Mouse (Mus musculus): ENCODE measurements around the gene Map2. TPM values are rescaled to one million over a fixed set of nuclear protein-coding genes. Genes with fewer than 3 reads are reported as not detected.

The Map2 gene
- polyA plus RNA-seq, 1 experiment from 2014 or later: 355 TPM

DNA sequence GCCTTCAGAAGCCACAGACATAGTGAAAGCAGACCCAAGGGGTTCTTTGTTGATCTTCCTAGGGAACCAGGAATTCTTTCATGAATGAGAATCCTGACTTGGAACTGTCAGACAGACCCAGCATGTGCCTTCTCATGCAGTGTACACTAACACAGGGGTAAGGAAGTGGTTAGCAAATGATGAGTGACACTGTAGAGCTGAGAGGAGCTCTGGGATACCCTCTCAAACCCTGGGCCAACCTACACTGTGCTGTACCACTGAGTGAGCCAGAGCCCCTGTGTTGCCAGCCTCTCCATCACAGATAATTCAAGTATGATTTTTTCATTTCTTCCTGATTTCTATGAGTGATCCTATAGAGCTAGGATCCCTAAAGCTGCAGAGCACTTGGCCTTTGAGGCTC lies 255.9 kb downstream of the Map2 start:
- Histone ChIP-seq H3K9me3 (no peaks in the 10 kb centered on the region), H3K27me3 (replicated peaks) (no peaks in the 10 kb centered on the region), H3K4me1 (no peaks in the 10 kb centered on the region), H3K4me2 (replicated peaks) (no peak overlapping the region), H3K9ac (no peak overlapping the region), H3K36me3 (peaks cover 38% of the 10 kb centered on the region), H3K4me3 (no peak overlapping the region), H3K27ac (no peak overlapping the region)
- ATAC-seq (ENCODE audit: low FRiP score, low read depth): no peak

DNA sequence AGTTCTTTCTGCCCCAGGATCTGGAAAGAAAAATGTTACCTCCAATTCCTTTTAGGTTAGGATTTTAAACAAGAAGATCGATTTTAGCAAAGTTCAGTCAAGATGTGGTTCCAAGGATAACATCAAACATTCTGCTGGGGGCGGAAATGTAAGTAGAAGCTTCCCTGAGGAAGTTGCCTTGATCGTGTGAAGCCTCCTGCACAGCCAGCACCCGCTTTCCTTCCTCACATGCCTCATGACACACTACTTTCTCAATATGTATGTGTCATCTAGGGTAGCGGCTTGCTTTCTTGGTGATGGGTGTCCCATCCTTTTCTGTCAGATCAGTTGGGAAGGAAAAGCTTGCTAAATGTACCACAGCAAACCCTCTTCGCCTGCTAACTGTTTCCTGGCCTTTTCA lies 256.4 kb downstream of the Map2 start:
- no peak overlapping the region for H3K4me2 ChIP-seq (replicated peaks)
- no peak overlapping the region for H3K4me3 ChIP-seq
- no peak overlapping the region for H3K9ac ChIP-seq
- no peaks in the 10 kb centered on the region for H3K9me3 ChIP-seq
- H3K4me1 ChIP-seq: no peaks in the 10 kb centered on the region
- no peaks in the 10 kb centered on the region for H3K27me3 ChIP-seq (replicated peaks)
- H3K36me3 ChIP-seq: peaks cover 35% of the 10 kb centered on the region
- WGBS: 93% methylated on average over 6 of the region's 6 CpGs
- ATAC-seq (ENCODE audit: low FRiP score, low read depth): no peak
- H3K27ac ChIP-seq: no peak overlapping the region

DNA sequence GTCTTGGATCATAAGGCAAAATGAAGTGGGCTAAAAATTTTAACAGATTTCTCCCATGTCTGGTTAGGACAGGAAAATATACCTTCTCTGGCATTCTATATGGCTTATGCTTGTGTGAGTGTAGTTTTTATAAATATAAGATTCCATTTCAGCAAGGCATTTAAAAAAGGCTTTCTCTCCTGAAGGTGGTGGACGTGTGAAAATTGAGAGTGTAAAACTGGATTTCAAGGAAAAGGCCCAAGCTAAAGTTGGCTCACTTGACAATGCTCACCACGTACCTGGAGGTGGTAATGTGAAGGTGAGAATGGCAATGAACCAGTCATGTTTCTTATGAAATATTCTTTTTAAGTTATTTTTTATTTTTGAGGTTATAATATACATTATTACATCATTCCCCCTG lies 263.0 kb downstream of the Map2 start:
- no peaks in the 10 kb centered on the region for H3K27me3 ChIP-seq (replicated peaks)
- no peaks in the 10 kb centered on the region for H3K4me1 ChIP-seq
- no peak overlapping the region for H3K4me2 ChIP-seq (replicated peaks)
- no peak for ATAC-seq (ENCODE audit: low FRiP score, low read depth)
- peaks cover 33% of the 10 kb centered on the region for H3K36me3 ChIP-seq
- H3K9me3 ChIP-seq: no peaks in the 10 kb centered on the region
- H3K4me3 ChIP-seq: no peak overlapping the region
- no peak overlapping the region for H3K9ac ChIP-seq
- H3K27ac ChIP-seq: no peak overlapping the region
- 88% methylated on average over 2 of the region's 2 CpGs for WGBS

DNA sequence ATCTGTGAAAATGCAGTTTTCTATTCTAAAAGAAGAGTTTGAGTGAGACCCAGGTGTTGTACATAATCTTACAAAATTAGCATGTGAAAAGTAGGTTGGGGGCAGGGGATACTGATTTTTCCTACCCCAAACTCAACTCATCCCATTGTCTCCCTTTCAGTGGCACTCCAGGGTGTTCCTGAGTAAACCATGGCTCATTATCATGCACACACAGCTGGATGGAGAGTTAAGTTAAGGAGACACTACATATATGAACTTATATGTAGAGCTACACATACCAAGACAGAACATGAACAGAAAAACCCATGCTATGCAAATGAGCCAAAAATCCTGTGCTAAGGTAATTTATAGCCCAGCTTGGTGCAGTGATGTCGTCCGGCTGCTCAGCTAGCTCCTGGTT lies 267.8 kb downstream of the Map2 start:
- H3K27me3 ChIP-seq (replicated peaks): no peaks in the 10 kb centered on the region
- H3K4me3 ChIP-seq: no peak overlapping the region
- ATAC-seq (ENCODE audit: low FRiP score, low read depth): no peak
- H3K9ac ChIP-seq: no peak overlapping the region
- 41% methylated on average over 2 of the region's 2 CpGs for WGBS
- H3K9me3 ChIP-seq: no peaks in the 10 kb centered on the region
- no peak overlapping the region for H3K4me2 ChIP-seq (replicated peaks)
- H3K27ac ChIP-seq: no peak overlapping the region
- peaks cover 23% of the 10 kb centered on the region for H3K36me3 ChIP-seq
- H3K4me1 ChIP-seq: no peaks in the 10 kb centered on the region

DNA sequence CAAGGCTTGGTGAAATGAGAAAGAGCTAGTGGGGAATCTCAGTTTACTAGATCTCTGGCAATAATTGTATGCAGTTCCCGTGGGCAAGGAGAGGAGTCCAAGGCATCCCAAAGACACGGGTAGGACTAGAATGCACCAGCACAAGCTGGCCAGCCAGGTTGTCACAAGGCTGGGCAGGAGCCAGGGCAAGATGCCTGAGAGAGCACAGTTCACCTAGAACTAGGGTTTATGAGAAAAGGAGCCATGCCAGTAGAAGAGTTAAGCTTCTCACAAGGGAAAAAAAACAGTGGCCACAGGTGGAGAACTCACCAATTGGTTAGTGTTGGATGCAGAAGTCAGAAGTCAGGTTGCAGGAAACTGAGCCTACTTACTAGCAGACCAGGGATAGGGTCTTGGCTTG lies 274.4 kb downstream of the Map2 start:
- H3K27ac ChIP-seq: no peak overlapping the region
- no peaks in the 10 kb centered on the region for H3K27me3 ChIP-seq (replicated peaks)
- no peak for ATAC-seq (ENCODE audit: low FRiP score, low read depth)
- H3K4me3 ChIP-seq: no peak overlapping the region
- no peak overlapping the region for H3K9ac ChIP-seq
- WGBS: 68% methylated on average over 2 of the region's 2 CpGs
- no peaks in the 10 kb centered on the region for H3K9me3 ChIP-seq
- no peaks in the 10 kb centered on the region for H3K36me3 ChIP-seq
- no peaks in the 10 kb centered on the region for H3K4me1 ChIP-seq
- no peak overlapping the region for H3K4me2 ChIP-seq (replicated peaks)

DNA sequence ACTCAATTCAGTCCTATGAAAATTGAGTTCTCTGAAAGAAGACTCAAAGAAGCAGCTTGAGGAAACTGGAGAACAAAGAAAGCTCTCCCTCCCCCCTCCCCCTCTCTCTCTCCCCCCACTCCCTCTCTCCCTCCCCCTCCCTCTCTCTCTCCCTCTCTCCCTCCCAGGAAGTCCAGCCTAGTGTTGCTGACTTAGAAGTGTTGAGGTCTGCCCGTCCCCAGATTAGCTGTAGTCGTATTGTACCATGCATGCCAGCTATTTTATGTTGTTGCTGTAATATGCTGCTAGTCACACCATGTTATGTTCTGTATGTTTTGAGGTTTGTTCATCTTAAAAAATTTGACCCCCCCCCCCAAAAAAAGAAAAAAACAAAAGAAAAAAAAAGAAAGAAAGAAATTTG lies 281.5 kb downstream of the Map2 start:
- 15% methylated on average over 2 of the region's 2 CpGs for WGBS
- Histone ChIP-seq H3K27ac (no peak overlapping the region), H3K4me2 (replicated peaks) (no peak overlapping the region)

DNA sequence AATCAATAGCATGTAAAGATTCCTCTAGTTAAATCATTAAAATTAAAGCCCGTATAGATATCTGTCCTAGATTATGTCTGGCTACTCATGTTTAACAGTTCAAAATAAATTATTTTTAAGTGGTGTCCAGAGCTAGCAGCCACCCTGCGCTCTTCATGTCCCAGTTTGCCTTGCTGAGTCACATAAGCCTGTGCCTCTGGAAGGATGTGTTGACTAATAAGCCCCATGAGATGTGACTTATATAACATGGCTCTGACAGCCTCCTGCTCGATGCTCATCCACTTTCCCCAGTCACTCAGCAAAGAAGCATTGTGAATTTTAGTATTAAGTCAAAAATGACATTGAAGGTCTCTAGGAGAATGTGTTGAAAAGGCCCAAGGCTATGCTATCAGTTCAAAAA lies 282.7 kb downstream of the Map2 start:
- H3K4me2 ChIP-seq (replicated peaks): no peak overlapping the region
- no peak overlapping the region for H3K4me3 ChIP-seq
- H3K27me3 ChIP-seq (replicated peaks): no peaks in the 10 kb centered on the region
- no peak overlapping the region for H3K27ac ChIP-seq
- H3K36me3 ChIP-seq: no peaks in the 10 kb centered on the region
- H3K4me1 ChIP-seq: no peaks in the 10 kb centered on the region
- ATAC-seq (ENCODE audit: low FRiP score, low read depth): no peak
- H3K9ac ChIP-seq: no peak overlapping the region
- H3K9me3 ChIP-seq: no peaks in the 10 kb centered on the region
- WGBS: 71% methylated on average over 3 of the region's 3 CpGs

More for the DNA sequence above, 281.5 kb downstream of the Map2 start:
- ATAC-seq (ENCODE audit: low FRiP score, low read depth): no peak
- no peaks in the 10 kb centered on the region for H3K4me1 ChIP-seq
- H3K9me3 ChIP-seq: no peaks in the 10 kb centered on the region
- no peaks in the 10 kb centered on the region for H3K36me3 ChIP-seq
- no peaks in the 10 kb centered on the region for H3K27me3 ChIP-seq (replicated peaks)
- H3K4me3 ChIP-seq: no peak overlapping the region
- no peak overlapping the region for H3K9ac ChIP-seq

DNA sequence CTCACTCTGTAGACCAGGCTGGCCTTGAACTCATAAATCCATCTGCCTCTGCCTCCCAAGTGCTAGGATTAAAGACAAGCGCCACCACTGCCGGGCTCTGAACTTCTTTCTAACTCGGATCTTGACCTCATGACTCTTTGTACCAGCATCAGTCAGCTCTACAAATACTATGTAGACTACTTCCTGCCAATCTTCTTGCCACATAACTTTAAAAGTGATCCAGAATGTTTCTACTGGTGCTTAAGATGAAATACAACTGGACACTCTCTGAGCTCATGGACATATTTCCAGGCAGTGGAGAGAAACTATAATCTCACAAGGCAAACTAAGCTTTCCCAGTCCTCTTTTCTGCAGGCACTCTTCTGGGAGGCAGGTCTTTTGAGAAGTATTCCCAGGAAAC lies 284.3 kb downstream of the Map2 start:
- no peaks in the 10 kb centered on the region for H3K4me1 ChIP-seq
- ATAC-seq (ENCODE audit: low FRiP score, low read depth): no peak
- H3K36me3 ChIP-seq: no peaks in the 10 kb centered on the region
- H3K4me2 ChIP-seq (replicated peaks): no peak overlapping the region
- no peaks in the 10 kb centered on the region for H3K27me3 ChIP-seq (replicated peaks)
- WGBS: 74% methylated on average over 3 of the region's 3 CpGs
- no peak overlapping the region for H3K27ac ChIP-seq
- H3K9ac ChIP-seq: no peak overlapping the region
- H3K9me3 ChIP-seq: no peaks in the 10 kb centered on the region
- no peak overlapping the region for H3K4me3 ChIP-seq

DNA sequence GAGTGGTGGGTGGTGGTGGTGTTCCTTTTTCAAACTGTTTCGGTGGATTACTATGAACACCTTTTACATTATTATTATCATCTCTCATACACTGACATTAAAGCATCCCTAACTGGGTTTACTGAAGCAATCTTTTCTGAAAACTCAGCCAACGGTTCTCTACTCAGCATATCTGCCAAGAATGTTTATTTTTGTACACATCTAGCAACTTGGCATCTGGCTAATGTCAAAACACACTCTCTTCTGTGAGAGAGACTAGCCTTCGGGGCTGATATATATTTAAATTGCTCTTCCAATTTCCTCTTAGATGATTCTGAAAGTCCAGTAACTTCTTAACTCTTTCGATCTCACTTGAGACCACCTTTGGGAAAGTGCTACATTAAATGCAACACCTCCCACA lies 285.8 kb downstream of the Map2 start:
- no peak for ATAC-seq (ENCODE audit: low FRiP score, low read depth)
- Histone ChIP-seq H3K4me3 (no peak overlapping the region), H3K9me3 (no peaks in the 10 kb centered on the region), H3K27me3 (replicated peaks) (no peaks in the 10 kb centered on the region), H3K36me3 (no peaks in the 10 kb centered on the region), H3K9ac (no peak overlapping the region), H3K27ac (no peak overlapping the region), H3K4me2 (replicated peaks) (no peak overlapping the region), H3K4me1 (no peaks in the 10 kb centered on the region)
- WGBS: 84% methylated on average over 4 of the region's 4 CpGs

DNA sequence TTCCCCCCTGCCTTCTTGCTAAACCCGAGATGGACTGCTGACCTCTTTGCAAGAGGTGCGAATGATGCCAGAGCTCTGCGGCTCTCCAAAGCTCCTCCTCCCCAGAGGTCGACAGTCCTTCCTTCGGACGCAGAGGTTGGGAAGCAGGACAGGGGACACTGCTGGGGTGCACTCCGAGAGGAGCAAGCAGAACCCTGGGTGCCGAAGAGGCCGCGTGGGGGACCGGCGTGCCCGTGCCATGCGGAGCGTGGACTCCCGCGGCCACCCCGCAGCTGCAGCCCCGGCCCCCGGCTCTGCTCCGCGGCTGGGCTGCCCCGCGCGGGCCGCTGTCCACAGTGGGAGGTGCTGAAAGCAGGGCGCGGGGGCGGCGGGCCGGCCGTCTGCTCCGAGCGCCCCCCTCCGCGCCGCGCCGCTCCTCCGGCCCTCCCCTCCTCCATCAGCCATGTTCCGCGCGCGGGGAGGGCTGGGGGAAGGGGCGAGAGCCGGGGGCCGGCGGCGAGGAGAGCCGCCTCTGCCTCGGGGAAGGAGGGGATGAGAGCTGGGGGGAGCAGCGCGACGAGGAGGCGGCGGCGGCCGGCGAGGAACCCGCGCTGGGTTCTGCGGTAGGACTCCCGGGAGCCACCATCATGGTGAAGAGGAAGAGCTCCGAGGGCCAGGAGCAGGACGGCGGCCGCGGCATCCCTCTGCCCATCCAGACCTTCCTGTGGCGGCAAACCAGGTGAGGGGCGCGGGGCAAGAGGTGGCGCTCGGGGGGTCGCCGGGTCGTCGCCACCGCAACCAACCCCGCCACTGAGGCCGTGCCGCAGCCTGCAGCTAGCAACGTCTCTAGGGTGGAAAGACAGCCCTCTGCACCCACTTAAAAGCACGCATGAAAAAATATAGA lies 293.0 kb downstream of the Map2 start, which contains the start of gene Unc80:
Unc80 (plus strand) TSS at position 547 of the 883 bp plus-strand sequence.
- peak; percentile 93 for ATAC-seq (ENCODE audit: low FRiP score, low read depth)
- H3K4me1 ChIP-seq: no peaks in the 10 kb centered on the region
- H3K36me3 ChIP-seq: no peaks in the 10 kb centered on the region
- H3K4me2 ChIP-seq (replicated peaks): peak within 1 kb of the TSS; percentile 89
- peak within 1 kb of the TSS; percentile 76 for H3K4me3 ChIP-seq
- H3K27ac ChIP-seq: no peak within 1 kb of the TSS
- no peaks in the 10 kb centered on the region for H3K9me3 ChIP-seq
- peak within 1 kb of the TSS; percentile 79 for H3K9ac ChIP-seq
- no peaks in the 10 kb centered on the region for H3K27me3 ChIP-seq (replicated peaks)
- under 1% methylated on average over 82 of the region's 83 CpGs for WGBS

DNA sequence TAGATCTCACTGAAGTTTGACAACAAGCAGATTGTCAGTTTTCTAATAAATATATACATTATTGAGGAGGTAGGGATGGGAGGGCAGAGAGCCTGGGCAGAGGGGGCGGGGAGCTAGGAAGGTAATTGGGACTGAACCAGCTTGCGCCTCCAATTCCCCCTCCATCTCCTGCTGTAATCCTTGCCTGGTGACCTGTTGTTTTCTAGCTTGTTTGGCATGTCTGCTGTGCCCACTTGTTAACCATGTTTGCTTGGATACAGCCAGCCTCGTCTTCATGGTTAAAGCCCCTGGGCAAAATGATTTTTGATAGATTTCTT lies 293.6 kb downstream of the Map2 start:
- WGBS: 8% methylated on average over 3 of the region's 3 CpGs
- peak; percentile 48; the same call in 1 of the 2 replicates for ATAC-seq (ENCODE audit: low FRiP score, low read depth)

DNA sequence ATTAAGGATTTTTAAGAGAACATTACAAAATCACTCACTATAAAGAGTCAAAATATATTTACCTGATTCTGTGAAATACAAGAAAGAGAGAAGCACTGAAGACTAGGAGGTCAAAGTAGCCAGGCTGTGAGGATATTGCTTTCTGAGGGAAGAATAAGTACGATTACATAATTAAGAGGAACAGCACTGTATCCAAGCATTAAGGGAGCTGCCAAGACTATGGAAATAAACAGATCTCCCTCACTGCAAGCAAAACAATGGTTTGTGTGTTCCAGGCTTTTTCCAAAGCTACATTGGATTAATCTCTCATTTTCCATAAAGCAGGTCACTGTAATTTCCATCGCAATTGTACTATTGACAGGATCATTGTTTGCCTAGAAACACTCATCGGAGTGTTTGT lies 307.7 kb downstream of the Map2 start:
- WGBS: 91% methylated on average over 3 of the region's 3 CpGs
- H3K27ac ChIP-seq: no peak overlapping the region
- no peaks in the 10 kb centered on the region for H3K36me3 ChIP-seq

More for the DNA sequence above, 293.6 kb downstream of the Map2 start:
- Histone ChIP-seq H3K9me3 (no peaks in the 10 kb centered on the region), H3K9ac (peak overlapping the region; percentile 79), H3K36me3 (no peaks in the 10 kb centered on the region), H3K4me1 (no peaks in the 10 kb centered on the region), H3K4me2 (replicated peaks) (peak overlapping the region; percentile 89), H3K27me3 (replicated peaks) (no peaks in the 10 kb centered on the region), H3K4me3 (peak overlapping the region; percentile 76), H3K27ac (no peak overlapping the region)

More for the DNA sequence above, 307.7 kb downstream of the Map2 start:
- no peaks in the 10 kb centered on the region for H3K4me1 ChIP-seq
- no peak for ATAC-seq (ENCODE audit: low FRiP score, low read depth)
- no peaks in the 10 kb centered on the region for H3K9me3 ChIP-seq
- H3K27me3 ChIP-seq (replicated peaks): no peaks in the 10 kb centered on the region
- H3K4me3 ChIP-seq: no peak overlapping the region
- no peak overlapping the region for H3K4me2 ChIP-seq (replicated peaks)
- H3K9ac ChIP-seq: no peak overlapping the region
